Mouse (Mus musculus) liver, embryonic 13.5 days (tissue): ENCODE measurements around the gene Dync1li1. TPM values are rescaled to one million over a fixed set of nuclear protein-coding genes. Genes with fewer than 3 reads are reported as not detected.
"Not testable (repeated sequence)": the region's sequence is repeated elsewhere in the genome, so short reads cannot be mapped to it uniquely, and the experiment has no call there.

ENCODE experiments used
- ATAC-seq: fragments of 200-750 bp; cut with Nextera tagmentation; 2 replicates; pipeline ENCODE4 v1.8.0; 2017; ENCODE audit warnings: low read depth, mild to moderate bottlenecking, moderate number of reproducible peaks, moderate library complexity
- DNase-seq: peaks from one replicate; pipeline ENCODE4 v3.0.0; 2022
- H3K27ac ChIP-seq: fragments of 300-500 bp; sonication (generic); 2 replicates; pipeline ENCODE4 v1.5.1; 2015; ENCODE audit warnings: moderate library complexity, mild to moderate bottlenecking, inconsistent platforms
- H3K27me3 ChIP-seq: fragments of 300-500 bp; sonication (generic); 2 replicates; pipeline ENCODE4 v1.6.1; 2015; ENCODE audit warnings: mild to moderate bottlenecking, inconsistent platforms
- H3K36me3 ChIP-seq: fragments of 300-500 bp; sonication (generic); 2 replicates; pipeline ENCODE4 v1.6.1; 2015; ENCODE audit warnings: mild to moderate bottlenecking, inconsistent platforms
- H3K4me1 ChIP-seq: fragments of 300-500 bp; sonication (generic); replicated peaks from 2 replicates; pipeline ENCODE4 v1.6.1; 2015; ENCODE audit warnings: inconsistent platforms
- H3K4me2 ChIP-seq: fragments of 300-500 bp; sonication (generic); 2 replicates; pipeline ENCODE4 v1.6.1; 2015; ENCODE audit warnings: inconsistent platforms, mild to moderate bottlenecking, moderate library complexity
- H3K4me3 ChIP-seq: fragments of 300-500 bp; sonication (generic); replicated peaks from 2 replicates; pipeline ENCODE4 v1.5.1; 2015; ENCODE audit warnings: mild to moderate bottlenecking, inconsistent platforms
- H3K9ac ChIP-seq: fragments of 300-500 bp; sonication (generic); 2 replicates; pipeline ENCODE4 v1.6.1; 2015; ENCODE audit warnings: mild to moderate bottlenecking, inconsistent platforms
- H3K9me3 ChIP-seq: fragments of 300-500 bp; sonication (generic); replicated peaks from 2 replicates; pipeline ENCODE4 v1.6.1; 2016; ENCODE audit warnings: inconsistent platforms
- WGBS: fragments of 180-500 bp; shearing (Covaris S2); methylation state at CpG from one replicate; pipeline ENCODE4 v1.1.7; 2015; ENCODE audit not compliant: insufficient replicate concordance; 5-methylcytosine and 5-hydroxymethylcytosine counted together
- polyA plus RNA-seq: library from polyadenylated mRNA; unstranded; fragments of >200 nt; fragmentation: Nextera tagmentation; extraction: Ambion mirVana; gene quantifications from 2 replicates; pipeline ENCODE4 v1.2.1, GENCODE M21; 2015

Dync1li1 gene
- polyA plus RNA-seq: 23.2 and 24.9 TPM in 2 replicates

GRCm38 (mm10) chr9:114688252-114688952 lies at the start of gene Dync1li1:
Dync1li1 (plus strand) TSS chr9:114688790.
- Histone ChIP-seq H3K9me3 (no peaks in the 10 kb centered on the region), H3K27me3 (no peaks in the 10 kb centered on the region), H3K27ac (peak within 1 kb of the TSS; percentile 96), H3K4me3 (peak within 1 kb of the TSS; percentile 79), H3K9ac (peak within 1 kb of the TSS; percentile 86), H3K36me3 (peaks cover 19% of the 10 kb centered on the region), H3K4me1 (peaks cover 32% of the 10 kb centered on the region), H3K4me2 (peak within 1 kb of the TSS; percentile 96)
- 2% methylated on average over 57 of the region's 57 CpGs for WGBS
- DNase-seq (peak; percentile 96), ATAC-seq (peak; percentile 97)

- ATAC-seq (no peak), DNase-seq (no peak)
- Histone ChIP-seq H3K27ac (peak overlapping the region; percentile 85), H3K36me3 (peaks cover 15% of the 10 kb centered on the region; the same call in 1 of the 2 replicates), H3K9ac (peak overlapping the region; percentile 87), H3K4me1 (peaks cover 27% of the 10 kb centered on the region), H3K4me2 (peak overlapping the region; percentile 88), H3K4me3 (peak overlapping the region; percentile 87), H3K9me3 (no peaks in the 10 kb centered on the region), H3K27me3 (peaks cover 14% of the 10 kb centered on the region)
- WGBS: 9% methylated on average over 18 of the region's 18 CpGs
Measured at GRCm38 (mm10) chr9:114639186-114639748, 49.3 kb upstream of the Dync1li1 start.

GRCm38 (mm10) chr9:114639839-114640646 lies 48.5 kb upstream of the Dync1li1 start, which contains the start of gene Cnot10:
Cnot10 (minus strand) TSS chr9:114640184.
- Histone ChIP-seq H3K4me2 (peak within 1 kb of the TSS; percentile 88), H3K4me1 (peaks cover 27% of the 10 kb centered on the region), H3K27ac (peak within 1 kb of the TSS; percentile 85), H3K9me3 (no peaks in the 10 kb centered on the region), H3K4me3 (peak within 1 kb of the TSS; percentile 87), H3K36me3 (peaks cover 11% of the 10 kb centered on the region; the same call in 1 of the 2 replicates), H3K27me3 (peaks cover 16% of the 10 kb centered on the region), H3K9ac (peak within 1 kb of the TSS; percentile 87)
- peak; percentile 98 for ATAC-seq
- 3% methylated on average over 51 of the region's 51 CpGs for WGBS
- DNase-seq: peak; percentile 96

GRCm38 (mm10) chr9:114646556-114647505 lies 41.8 kb upstream of the Dync1li1 start:
- no peaks in the 10 kb centered on the region for H3K4me1 ChIP-seq
- H3K4me3 ChIP-seq: no peak overlapping the region
- H3K36me3 ChIP-seq: no peaks in the 10 kb centered on the region
- H3K27me3 ChIP-seq: peaks cover 16% of the 10 kb centered on the region
- no peak overlapping the region for H3K27ac ChIP-seq
- no peak for DNase-seq
- H3K9ac ChIP-seq: no peak overlapping the region
- 72% methylated on average over 12 of the region's 12 CpGs for WGBS
- no peaks in the 10 kb centered on the region for H3K9me3 ChIP-seq
- ATAC-seq: no peak
- no peak overlapping the region for H3K4me2 ChIP-seq

- Histone ChIP-seq H3K27ac (no peak overlapping the region), H3K27me3 (peaks cover 15% of the 10 kb centered on the region), H3K4me3 (no peak overlapping the region), H3K9ac (no peak overlapping the region), H3K4me2 (no peak overlapping the region), H3K36me3 (no peaks in the 10 kb centered on the region), H3K9me3 (no peaks in the 10 kb centered on the region), H3K4me1 (no peaks in the 10 kb centered on the region)
- ATAC-seq (no peak), DNase-seq (no peak)
- 71% methylated on average over 28 of the region's 28 CpGs for WGBS
Measured at GRCm38 (mm10) chr9:114647506-114648432, 40.8 kb upstream of the Dync1li1 start.

- H3K4me1 ChIP-seq, H3K9me3 ChIP-seq, DNase-seq, H3K36me3 ChIP-seq, H3K4me3 ChIP-seq, H3K9ac ChIP-seq, ATAC-seq, H3K4me2 ChIP-seq, H3K27ac ChIP-seq, H3K27me3 ChIP-seq: not testable (repeated sequence)
- WGBS: 39% methylated on average over 9 of the region's 9 CpGs
Measured at GRCm38 (mm10) chr9:114648472-114648871, 40.1 kb upstream of the Dync1li1 start.

- Histone ChIP-seq H3K4me2 (no peak overlapping the region), H3K4me3 (no peak overlapping the region), H3K9me3 (no peaks in the 10 kb centered on the region), H3K27me3 (peaks cover under 1% of the 10 kb centered on the region; the same call in 1 of the 2 replicates), H3K36me3 (no peaks in the 10 kb centered on the region), H3K4me1 (no peaks in the 10 kb centered on the region), H3K9ac (no peak overlapping the region), H3K27ac (no peak overlapping the region)
- ATAC-seq (no peak), DNase-seq (no peak)
- WGBS: 69% methylated on average over 5 of the region's 5 CpGs
Measured at GRCm38 (mm10) chr9:114649371-114649770, 39.2 kb upstream of the Dync1li1 start.

GRCm38 (mm10) chr9:114650938-114651634 lies 37.5 kb upstream of the Dync1li1 start:
- WGBS: 43% methylated on average over 21 of the region's 21 CpGs

GRCm38 (mm10) chr9:114655356-114655755 lies 33.2 kb upstream of the Dync1li1 start:
- Histone ChIP-seq H3K4me1 (no peaks in the 10 kb centered on the region), H3K27ac (no peak overlapping the region), H3K9ac (no peak overlapping the region), H3K27me3 (no peaks in the 10 kb centered on the region), H3K4me2 (no peak overlapping the region), H3K4me3 (no peak overlapping the region), H3K9me3 (no peaks in the 10 kb centered on the region; the same call in 1 of the 2 replicates), H3K36me3 (no peaks in the 10 kb centered on the region)
- 73% methylated on average over 4 of the region's 4 CpGs for WGBS
- DNase-seq: no peak
- no peak for ATAC-seq

More at GRCm38 (mm10) chr9:114650938-114651634, 37.5 kb upstream of the Dync1li1 start:
- Histone ChIP-seq H3K27me3 (no peaks in the 10 kb centered on the region), H3K27ac (no peak overlapping the region), H3K36me3 (no peaks in the 10 kb centered on the region), H3K4me3 (no peak overlapping the region), H3K9ac (no peak overlapping the region), H3K9me3 (no peaks in the 10 kb centered on the region), H3K4me1 (no peaks in the 10 kb centered on the region), H3K4me2 (no peak overlapping the region)
- DNase-seq (no peak), ATAC-seq (no peak)
